Mouse (Mus musculus) liver, postnatal 0 days (tissue): ENCODE measurements around the gene Kif5c.

Source experiments
- CTCF ChIP-seq: sonication (generic); IDR thresholded peaks from 2 replicates; pipeline ENCODE4 v1.5.1; 2016; ENCODE audit warnings: antibody characterized with exemption, low read depth
- EP300 ChIP-seq: IDR thresholded peaks from 2 replicates; pipeline ENCODE4 v1.6.1; 2016; ENCODE audit warnings: antibody characterized with exemption, low read depth, mild to moderate bottlenecking

DNA sequence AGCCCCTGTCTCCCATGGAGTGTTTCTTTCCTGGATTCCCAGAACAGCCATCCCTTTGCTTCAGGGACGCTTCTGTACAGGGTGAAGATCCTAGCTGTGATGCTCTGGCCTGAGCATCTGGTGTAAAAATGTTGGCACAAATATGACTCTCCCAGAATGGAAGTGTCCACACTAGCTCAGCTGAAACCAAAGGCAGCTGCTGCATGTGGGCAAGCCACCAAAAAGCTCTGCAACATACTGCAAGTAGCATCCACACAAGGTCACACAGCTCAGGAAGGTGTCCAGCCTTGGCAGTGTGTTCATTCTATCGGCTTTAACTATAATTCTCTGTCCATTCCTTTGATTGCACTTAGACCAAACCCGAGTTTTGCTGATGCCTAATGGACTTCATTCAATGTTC is 38.5 kb upstream of the Kif5c start:
- TF ChIP-seq CTCF: no peak
- no peak for TF ChIP-seq EP300
